Mouse (Mus musculus): ENCODE measurements around the gene Sat2.
A peak's percentile ranks its signal among the peaks of the same experiment; 100 is the strongest.

DNA sequence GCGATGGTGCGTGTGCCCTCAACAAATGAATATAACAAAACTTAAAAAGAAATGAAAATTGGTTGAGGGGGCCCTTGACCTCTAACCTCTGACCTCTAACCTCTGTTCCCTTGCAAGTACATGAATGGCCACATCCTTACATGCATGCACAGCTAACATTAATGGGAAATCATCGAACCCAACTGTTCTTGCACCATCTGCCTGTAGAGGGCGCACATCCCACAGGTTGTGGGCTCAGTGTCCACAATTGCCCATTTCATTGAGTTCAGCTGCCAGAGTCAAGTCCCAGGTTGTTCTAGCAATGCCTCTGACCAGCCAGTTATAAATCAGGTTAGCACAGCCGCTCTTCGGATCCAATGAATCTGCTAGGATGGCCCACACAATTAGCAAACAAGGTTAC, 6.5 kb downstream of the Sat2 start:
- TF ChIP-seq POLR2A (IDR thresholded peaks at IDR 0.05; ENCODE audit: low read depth, low read length) (0 out of 2 replicates have a peak, but pooled peaks have one; percentile 21), TBP (conservative IDR thresholded peaks at IDR 0.05; ENCODE audit: low read depth, low read length) (0 out of 2 replicates have a peak, but pooled peaks have one; percentile 28), CTCF (conservative IDR thresholded peaks at IDR 0.05 in 1 of 2, IDR thresholded peaks at IDR 0.05 in 1 of 2; ENCODE audit: low read depth in 2 of 2, low read length in 2 of 2) (peak; percentile 95 to 99), JUND (conservative IDR thresholded peaks at IDR 0.05; ENCODE audit: low read depth, low read length) (no peak), KAT2A (IDR thresholded peaks at IDR 0.05; ENCODE audit: insufficient replicate concordance, low read length) (no peak), USF1 (IDR thresholded peaks at IDR 0.05; ENCODE audit: low read depth, low read length) (no peak), HCFC1 (IDR thresholded peaks at IDR 0.05; ENCODE audit: low read depth, low read length) (no peak), TCF12 (IDR thresholded peaks at IDR 0.05; ENCODE audit: low read depth, low read length) (no peak), CHD2 (IDR thresholded peaks at IDR 0.05; ENCODE audit: low read length) (no peak), SMC3 (IDR thresholded peaks at IDR 0.05; ENCODE audit: low read depth, low read length) (peak; percentile 63), MYC (IDR thresholded peaks at IDR 0.05; ENCODE audit: low read depth, low read length) (no peak), ZC3H11A (IDR thresholded peaks at IDR 0.05; ENCODE audit: low read depth, low read length) (no peak), SIN3A (IDR thresholded peaks at IDR 0.05; ENCODE audit: low read length) (no peak)

Measured in CH12.LX (cell line).